Mouse (Mus musculus) embryonic facial prominence, embryonic 13.5 days (tissue): Measurements from ENCODE around the gene Slc16a11. TPM values are rescaled to one million over a fixed set of nuclear protein-coding genes. Genes with fewer than 3 reads are reported as not detected.
A peak's percentile ranks its signal among the peaks of the same experiment; 100 is the strongest.

Experiments
- ATAC-seq: fragments of 200-750 bp; cut with Nextera tagmentation; 2 replicates; pipeline ENCODE4 v1.8.0; 2017; ENCODE audit warnings: low read depth; ENCODE audit not compliant: insufficient number of reproducible peaks, insufficient read depth, low FRiP score, low TSS enrichment
- H3K27ac ChIP-seq: fragments of 300-500 bp; sonication (generic); 2 replicates; pipeline ENCODE4 v1.5.1; 2015; ENCODE audit warnings: moderate library complexity, mild to moderate bottlenecking, inconsistent platforms
- H3K27me3 ChIP-seq: fragments of 300-500 bp; sonication (generic); 2 replicates; pipeline ENCODE4 v1.6.1; 2015; ENCODE audit warnings: mild to moderate bottlenecking, inconsistent platforms
- H3K36me3 ChIP-seq: fragments of 300-500 bp; sonication (generic); 2 replicates; pipeline ENCODE4 v1.6.1; 2015; ENCODE audit warnings: mild to moderate bottlenecking, inconsistent platforms
- H3K4me1 ChIP-seq: fragments of 300-500 bp; sonication (generic); 2 replicates; pipeline ENCODE4 v1.6.1; 2015; ENCODE audit warnings: inconsistent platforms
- H3K4me2 ChIP-seq: fragments of 300-500 bp; sonication (generic); 2 replicates; pipeline ENCODE4 v1.6.1; 2015; ENCODE audit warnings: moderate library complexity, mild to moderate bottlenecking, inconsistent platforms
- H3K4me3 ChIP-seq: fragments of 300-500 bp; sonication (generic); 2 replicates; pipeline ENCODE4 v1.5.1; 2015; ENCODE audit warnings: mild to moderate bottlenecking, inconsistent platforms
- H3K9ac ChIP-seq: fragments of 300-500 bp; sonication (generic); 2 replicates; pipeline ENCODE4 v1.6.1; 2015; ENCODE audit warnings: mild to moderate bottlenecking, inconsistent platforms
- H3K9me3 ChIP-seq: fragments of 300-500 bp; sonication (generic); 2 replicates; pipeline ENCODE4 v1.6.1; 2016; ENCODE audit warnings: inconsistent platforms
- WGBS: fragments of 180-500 bp; shearing (Covaris S2); methylation state at CpG from one replicate; pipeline ENCODE4 v1.1.7; 2015; ENCODE audit warnings: mixed read lengths; 5-methylcytosine and 5-hydroxymethylcytosine counted together
- polyA plus RNA-seq: library from polyadenylated mRNA; unstranded; fragments of >200 nt; fragmentation: Nextera tagmentation; extraction: Ambion mirVana; gene quantifications from 2 replicates; pipeline ENCODE4 v1.2.1, GENCODE M21; 2015

The Slc16a11 gene
- polyA plus RNA-seq, 1 experiment from 2014 or later, result 1.9 TPM

- Histone ChIP-seq H3K36me3 (peaks cover 10% of the 10 kb centered on the region), H3K27ac (no peak overlapping the region), H3K9ac (0 out of 2 replicates have a peak overlapping the region, but pooled peaks have one; percentile 36), H3K4me1 (peaks cover 53% of the 10 kb centered on the region), H3K4me3 (peak overlapping the region; percentile 3; the same call in 1 of the 2 replicates), H3K9me3 (no peaks in the 10 kb centered on the region), H3K4me2 (peak overlapping the region; percentile 92), H3K27me3 (peaks cover 55% of the 10 kb centered on the region)
- 84% methylated on average over 15 of the region's 15 CpGs for WGBS
- ATAC-seq, result no peak
Measured at GRCm38 (mm10) chr11:70218741-70219470, 6.4 kb downstream of the Slc16a11 start.

GRCm38 (mm10) chr11:70219873-70220272 is 7.3 kb downstream of the Slc16a11 start:
- Histone ChIP-seq H3K9ac (peak overlapping the region; percentile 77), H3K9me3 (no peaks in the 10 kb centered on the region), H3K4me2 (peak overlapping the region; percentile 92), H3K4me1 (peaks cover 43% of the 10 kb centered on the region), H3K27ac (peak overlapping the region; percentile 80), H3K4me3 (peak overlapping the region; percentile 59), H3K36me3 (peaks cover 10% of the 10 kb centered on the region), H3K27me3 (peaks cover 55% of the 10 kb centered on the region)
- 51% methylated on average over 7 of the region's 7 CpGs for WGBS
- ATAC-seq, result no peak

- Histone ChIP-seq H3K27ac (peak overlapping the region; percentile 80), H3K36me3 (peaks cover 10% of the 10 kb centered on the region), H3K9me3 (no peaks in the 10 kb centered on the region), H3K4me1 (peaks cover 40% of the 10 kb centered on the region), H3K27me3 (peaks cover 55% of the 10 kb centered on the region), H3K9ac (peak overlapping the region; percentile 77), H3K4me2 (peak overlapping the region; percentile 92), H3K4me3 (peak overlapping the region; percentile 59)
- no peak; the same call in 1 of the 2 replicates for ATAC-seq
- WGBS, result under 1% methylated on average over 24 of the region's 24 CpGs
Measured at GRCm38 (mm10) chr11:70220323-70220722, 7.8 kb downstream of the Slc16a11 start.

- ATAC-seq, result peak; percentile 89
- Histone ChIP-seq H3K4me2 (peak within 1 kb of the TSS; percentile 92), H3K36me3 (peaks cover 10% of the 10 kb centered on the region), H3K9ac (peak within 1 kb of the TSS; percentile 77), H3K9me3 (no peaks in the 10 kb centered on the region), H3K27me3 (peaks cover 55% of the 10 kb centered on the region), H3K4me1 (peaks cover 39% of the 10 kb centered on the region), H3K4me3 (peak within 1 kb of the TSS; percentile 59), H3K27ac (peak within 1 kb of the TSS; percentile 81)
- under 1% methylated on average over 28 of the region's 28 CpGs for WGBS
Measured at GRCm38 (mm10) chr11:70220731-70221602, 8.4 kb downstream of the Slc16a11 start, which contains the start of gene Slc16a13. Gene Slc16a13 (minus strand): TSS chr11:70221064.

- ATAC-seq, result no peak
- H3K9ac ChIP-seq, result peak overlapping the region; percentile 77
- H3K27ac ChIP-seq, result peak overlapping the region; percentile 81
- 10% methylated on average over 14 of the region's 14 CpGs for WGBS
- peaks cover 47% of the 10 kb centered on the region for H3K4me1 ChIP-seq
- no peaks in the 10 kb centered on the region for H3K9me3 ChIP-seq
- peak overlapping the region; percentile 92 for H3K4me2 ChIP-seq
- peaks cover 55% of the 10 kb centered on the region for H3K27me3 ChIP-seq
- H3K36me3 ChIP-seq, result peaks cover 10% of the 10 kb centered on the region
- H3K4me3 ChIP-seq, result peak overlapping the region; percentile 59
Measured at GRCm38 (mm10) chr11:70221603-70222500, 9.3 kb downstream of the Slc16a11 start.

- no peak for ATAC-seq
- 88% methylated on average over 9 of the region's 9 CpGs for WGBS
Measured at GRCm38 (mm10) chr11:70223724-70224123, 11.2 kb downstream of the Slc16a11 start.

GRCm38 (mm10) chr11:70225798-70226601 is 13.4 kb downstream of the Slc16a11 start:
- Histone ChIP-seq H3K4me3 (peak overlapping the region; percentile 30), H3K27me3 (peaks cover 84% of the 10 kb centered on the region), H3K27ac (no peak overlapping the region), H3K9ac (peak overlapping the region; percentile 55; the same call in 1 of the 2 replicates), H3K36me3 (no peaks in the 10 kb centered on the region), H3K4me1 (peaks cover 45% of the 10 kb centered on the region), H3K4me2 (peak overlapping the region; percentile 52), H3K9me3 (no peaks in the 10 kb centered on the region)
- WGBS, result 15% methylated on average over 27 of the region's 27 CpGs
- ATAC-seq, result no peak

More at GRCm38 (mm10) chr11:70223724-70224123, 11.2 kb downstream of the Slc16a11 start:
- Histone ChIP-seq H3K9me3 (no peaks in the 10 kb centered on the region), H3K36me3 (no peaks in the 10 kb centered on the region), H3K4me1 (peaks cover 45% of the 10 kb centered on the region), H3K27ac (no peak overlapping the region), H3K4me2 (no peak overlapping the region), H3K9ac (no peak overlapping the region), H3K4me3 (no peak overlapping the region), H3K27me3 (peaks cover 63% of the 10 kb centered on the region)

GRCm38 (mm10) chr11:70226602-70226890 is 14.0 kb downstream of the Slc16a11 start:
- Histone ChIP-seq H3K27ac (no peak overlapping the region), H3K9me3 (no peaks in the 10 kb centered on the region), H3K27me3 (peaks cover 84% of the 10 kb centered on the region), H3K4me1 (peaks cover 41% of the 10 kb centered on the region), H3K36me3 (no peaks in the 10 kb centered on the region), H3K4me2 (peak overlapping the region; percentile 52), H3K9ac (peak overlapping the region; percentile 55), H3K4me3 (peak overlapping the region; percentile 30)
- WGBS, result 4% methylated on average over 18 of the region's 18 CpGs
- ATAC-seq, result no peak

- no peaks in the 10 kb centered on the region for H3K36me3 ChIP-seq
- H3K27me3 ChIP-seq, result peaks cover 82% of the 10 kb centered on the region
- H3K9ac ChIP-seq, result no peak overlapping the region
- no peak overlapping the region for H3K27ac ChIP-seq
- H3K4me1 ChIP-seq, result peaks cover 35% of the 10 kb centered on the region
- WGBS, result 37% methylated on average over 5 of the region's 5 CpGs
- no peaks in the 10 kb centered on the region for H3K9me3 ChIP-seq
- H3K4me2 ChIP-seq, result peak overlapping the region; percentile 52
- no peak for ATAC-seq
- peak overlapping the region; percentile 37 for H3K4me3 ChIP-seq
Measured at GRCm38 (mm10) chr11:70227126-70227525, 14.6 kb downstream of the Slc16a11 start.

GRCm38 (mm10) chr11:70227661-70228245 is 15.2 kb downstream of the Slc16a11 start:
- Histone ChIP-seq H3K4me1 (peaks cover 32% of the 10 kb centered on the region), H3K4me3 (peak overlapping the region; percentile 37; the same call in 1 of the 2 replicates), H3K27me3 (peaks cover 77% of the 10 kb centered on the region), H3K36me3 (no peaks in the 10 kb centered on the region), H3K9me3 (no peaks in the 10 kb centered on the region), H3K9ac (no peak overlapping the region), H3K4me2 (peak overlapping the region; percentile 54), H3K27ac (no peak overlapping the region)
- 88% methylated on average over 4 of the region's 4 CpGs for WGBS
- ATAC-seq, result no peak
